Mouse (Mus musculus) liver, postnatal 0 days (tissue): Measurements from ENCODE around the gene Spon1.

Experiments used
- CTCF ChIP-seq: sonication (generic); IDR thresholded peaks from 2 replicates; pipeline ENCODE4 v1.5.1; 2016; ENCODE audit warnings: antibody characterized with exemption, low read depth
- EP300 ChIP-seq: IDR thresholded peaks from 2 replicates; pipeline ENCODE4 v1.6.1; 2016; ENCODE audit warnings: antibody characterized with exemption, low read depth, mild to moderate bottlenecking

DNA sequence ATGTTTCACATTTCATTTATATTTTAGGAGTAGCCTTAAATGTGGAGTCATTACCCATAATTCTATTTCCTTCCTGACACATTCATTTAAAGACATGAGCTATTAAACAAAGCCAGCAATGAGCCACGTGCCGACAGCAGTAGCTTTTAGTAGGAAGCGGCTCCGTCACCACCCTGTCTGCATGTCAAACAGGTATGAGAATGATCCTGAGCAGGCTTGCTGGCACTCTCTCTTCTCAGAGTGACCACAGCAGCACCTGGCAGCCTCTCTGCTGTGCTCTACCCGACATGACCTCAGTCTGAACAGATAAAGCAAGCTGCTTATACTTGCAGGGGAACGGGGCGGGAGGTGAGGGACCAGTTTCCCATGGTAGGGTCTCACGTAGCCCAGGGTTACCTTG, 297.7 kb downstream of the Spon1 start:
- no peak for TF ChIP-seq CTCF
- TF ChIP-seq EP300 = no peak
